Mouse (Mus musculus) olfactory bulb, adult 2 months (tissue): ENCODE measurements around the gene Nacc2.

ENCODE experiments used
- CTCF ChIP-seq: fragments of 200-500 bp; IDR thresholded peaks from 2 replicates; pipeline ENCODE4 v1.5.1; 2012; ENCODE audit warnings: low read depth, mild to moderate bottlenecking, low read length, moderate library complexity; ENCODE audit not compliant: insufficient read depth
- POLR2A ChIP-seq: fragments of 200-500 bp; IDR thresholded peaks from 2 replicates; pipeline ENCODE4 v1.6.1; 2012; ENCODE audit warnings: mild to moderate bottlenecking, low read depth, low read length, moderate library complexity; ENCODE audit not compliant: insufficient read depth

GRCm38 (mm10) chr2:26118584-26119309 lies 4.3 kb downstream of the Nacc2 start:
- TF ChIP-seq CTCF (no peak), POLR2A (no peak)
